Mouse (Mus musculus) small intestine, adult 2 months (tissue): Measurements from ENCODE around the gene Gm16485.

Experiments used
- CTCF ChIP-seq: fragments of 200-500 bp; IDR thresholded peaks from 2 replicates; pipeline ENCODE4 v1.5.1; 2012; ENCODE audit warnings: low read depth, mild to moderate bottlenecking, control low read depth, inconsistent platforms, low read length, moderate library complexity, mixed read lengths; ENCODE audit not compliant: insufficient replicate concordance, insufficient read length; ENCODE audit errors: extremely low read depth
- POLR2A ChIP-seq: fragments of 200-500 bp; IDR thresholded peaks from 2 replicates; pipeline ENCODE4 v1.6.1; 2012; ENCODE audit warnings: low read depth, mild to moderate bottlenecking, control low read depth, inconsistent platforms, low read length, moderate library complexity

GRCm38 (mm10) chr9:8964512-8965133 lies 7.0 kb upstream of the Gm16485 start:
- TF ChIP-seq CTCF (no peak), POLR2A (no peak)
